Mouse (Mus musculus) heart, postnatal 0 days (tissue): ENCODE measurements around the gene Fam114a1. TPM values are rescaled to one million over a fixed set of nuclear protein-coding genes. Genes with fewer than 3 reads are reported as not detected.

ENCODE experiments used
- ATAC-seq: fragments of 200-750 bp; cut with Nextera tagmentation; 2 replicates; pipeline ENCODE4 v1.8.0; 2017; ENCODE audit warnings: low read depth, moderate number of reproducible peaks, moderate library complexity; ENCODE audit not compliant: insufficient read depth
- DNase-seq: peaks from one replicate; pipeline ENCODE4 v3.0.0-alpha.2; 2016; ENCODE audit warnings: low spot score
- H3K27ac ChIP-seq: fragments of 300-500 bp; sonication (generic); 2 replicates; pipeline ENCODE4 v1.5.1; 2014; ENCODE audit warnings: low read depth, mild to moderate bottlenecking
- H3K27me3 ChIP-seq: fragments of 300-500 bp; sonication (generic); 2 replicates; pipeline ENCODE4 v1.6.1; 2014; ENCODE audit warnings: low read length, mixed read lengths; ENCODE audit not compliant: control insufficient read depth, insufficient read depth
- H3K36me3 ChIP-seq: fragments of 300-500 bp; sonication (generic); replicated peaks from 2 replicates; pipeline ENCODE4 v1.6.1; 2014; ENCODE audit warnings: low read length, mixed read lengths; ENCODE audit not compliant: control insufficient read depth, insufficient read depth
- H3K4me1 ChIP-seq: fragments of 300-500 bp; sonication (generic); 2 replicates; pipeline ENCODE4 v1.6.1; 2014; ENCODE audit warnings: antibody characterized with exemption; ENCODE audit not compliant: control insufficient read depth, insufficient read depth
- H3K4me2 ChIP-seq: fragments of 300-500 bp; sonication (generic); 2 replicates; pipeline ENCODE4 v1.6.1; 2014; ENCODE audit warnings: low read depth, mild to moderate bottlenecking, low read length, moderate library complexity
- H3K4me3 ChIP-seq: fragments of 300-500 bp; sonication (generic); 2 replicates; pipeline ENCODE4 v1.5.1; 2014; ENCODE audit warnings: low read depth, low read length
- H3K9ac ChIP-seq: fragments of 300-500 bp; sonication (generic); replicated peaks from 2 replicates; pipeline ENCODE4 v1.6.1; 2014; ENCODE audit warnings: low read depth, low read length, mixed read lengths
- H3K9me3 ChIP-seq: fragments of 300-500 bp; sonication (generic); replicated peaks from 2 replicates; pipeline ENCODE4 v1.6.1; 2016; ENCODE audit warnings: low read length; ENCODE audit not compliant: control insufficient read depth
- CTCF ChIP-seq: IDR thresholded peaks from 2 replicates; pipeline ENCODE4 v1.5.1; 2016; ENCODE audit warnings: antibody characterized with exemption, control low read depth, low read depth
- EP300 ChIP-seq: IDR thresholded peaks from 2 replicates; pipeline ENCODE4 v1.6.1; 2016; ENCODE audit warnings: antibody characterized with exemption, low read depth
- WGBS: fragments of 180-500 bp; shearing (Covaris S2); extraction: QIAGEN DNeasy Blood & Tissue Kit; methylation state at CpG from one replicate; pipeline ENCODE4 v1.1.7; 2014; 5-methylcytosine and 5-hydroxymethylcytosine counted together
- polyA plus RNA-seq: library from polyadenylated mRNA; unstranded; fragments of >200 nt; fragmentation: Nextera tagmentation; extraction: Ambion mirVana; gene quantifications from 2 replicates; pipeline ENCODE4 v1.2.1, GENCODE M21; 2015
- total RNA-seq: library from RNA; depleted of rRNA; stranded (reverse); fragments of >200 nt; gene quantifications from 2 replicates; pipeline ENCODE4 v1.2.3, GENCODE M21; 2014; ENCODE audit warnings: low replicate concordance

The Fam114a1 gene
- total and polyA plus RNA-seq, 2 experiments from 2014 or later, result 22.7 to 45.2 TPM

DNA sequence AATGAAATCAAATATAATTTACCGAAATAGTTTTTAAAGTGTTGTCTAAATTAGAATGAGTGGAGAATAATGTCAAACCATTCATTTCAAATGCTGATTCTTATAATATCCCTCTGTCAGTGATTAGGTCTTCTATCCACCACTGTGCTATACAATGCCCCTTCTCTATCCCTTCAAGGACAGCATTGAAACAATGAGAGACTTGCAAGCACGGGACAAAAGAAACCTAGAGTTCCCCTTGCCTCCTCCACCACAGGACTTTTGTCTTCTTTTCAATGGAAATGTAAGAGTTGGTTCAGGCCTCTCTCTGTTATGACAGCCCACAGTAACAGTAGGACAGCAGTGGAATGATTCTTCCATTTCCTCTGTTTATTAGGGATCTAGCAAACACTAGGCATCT, 93.4 kb downstream of the Fam114a1 start:
- no peaks in the 10 kb centered on the region for H3K36me3 ChIP-seq
- H3K9ac ChIP-seq, result no peak overlapping the region
- no peak overlapping the region for H3K4me3 ChIP-seq
- no peak overlapping the region for H3K4me2 ChIP-seq
- H3K4me1 ChIP-seq, result no peaks in the 10 kb centered on the region
- no peaks in the 10 kb centered on the region for H3K27me3 ChIP-seq
- H3K27ac ChIP-seq, result no peak overlapping the region
- 75% methylated on average over 2 of the region's 2 CpGs for WGBS
- no peak for ATAC-seq
- TF ChIP-seq CTCF, result no peak
- TF ChIP-seq EP300, result no peak
- H3K9me3 ChIP-seq, result no peaks in the 10 kb centered on the region
- no peak for DNase-seq

DNA sequence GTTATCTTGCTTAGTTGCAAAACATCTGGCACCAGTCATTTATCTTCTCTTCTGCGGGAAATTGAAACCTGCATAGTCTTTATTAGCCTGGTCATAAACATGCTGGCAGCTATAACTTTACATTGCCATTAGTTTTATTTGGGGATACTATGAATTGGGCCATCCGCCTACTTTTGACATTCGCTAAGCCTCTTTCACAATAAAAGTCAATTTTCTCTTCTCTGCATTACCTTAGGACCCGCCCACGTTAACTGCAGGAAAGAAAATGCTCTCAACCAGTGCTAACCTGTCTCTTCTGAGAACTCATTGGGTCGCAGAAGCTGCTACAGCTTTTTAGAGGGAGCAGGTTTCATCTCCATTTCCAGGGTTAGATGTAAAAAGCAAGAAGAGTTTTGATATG, 98.3 kb downstream of the Fam114a1 start:
- Histone ChIP-seq H3K27ac (no peak overlapping the region), H3K27me3 (no peaks in the 10 kb centered on the region), H3K4me1 (no peaks in the 10 kb centered on the region), H3K36me3 (no peaks in the 10 kb centered on the region), H3K4me2 (no peak overlapping the region), H3K9ac (no peak overlapping the region), H3K4me3 (no peak overlapping the region), H3K9me3 (no peaks in the 10 kb centered on the region)
- ATAC-seq, result no peak
- TF ChIP-seq EP300, result no peak
- TF ChIP-seq CTCF, result no peak
- DNase-seq, result no peak
- WGBS, result 86% methylated on average over 6 of the region's 6 CpGs

DNA sequence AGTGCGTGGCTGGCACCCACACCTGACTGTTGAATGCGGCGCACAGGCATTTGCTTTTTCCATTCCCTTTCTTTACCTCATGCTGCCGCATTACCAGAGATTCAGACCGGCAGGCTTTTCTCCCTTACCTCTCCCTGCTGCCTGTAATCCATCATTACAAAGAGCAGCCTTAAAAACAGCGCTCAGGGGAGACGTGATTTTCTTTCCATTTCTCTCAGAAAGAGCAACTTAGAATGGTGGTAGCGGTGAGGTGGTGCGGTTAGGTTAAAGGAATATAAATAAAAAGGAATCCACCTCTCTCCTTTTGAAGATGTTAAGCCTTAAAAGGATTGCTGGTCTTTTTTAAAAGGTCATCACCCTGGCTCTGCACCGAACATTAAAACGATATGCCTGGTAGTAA, 100.0 kb downstream of the Fam114a1 start:
- no peak for DNase-seq
- 79% methylated on average over 11 of the region's 11 CpGs for WGBS

DNA sequence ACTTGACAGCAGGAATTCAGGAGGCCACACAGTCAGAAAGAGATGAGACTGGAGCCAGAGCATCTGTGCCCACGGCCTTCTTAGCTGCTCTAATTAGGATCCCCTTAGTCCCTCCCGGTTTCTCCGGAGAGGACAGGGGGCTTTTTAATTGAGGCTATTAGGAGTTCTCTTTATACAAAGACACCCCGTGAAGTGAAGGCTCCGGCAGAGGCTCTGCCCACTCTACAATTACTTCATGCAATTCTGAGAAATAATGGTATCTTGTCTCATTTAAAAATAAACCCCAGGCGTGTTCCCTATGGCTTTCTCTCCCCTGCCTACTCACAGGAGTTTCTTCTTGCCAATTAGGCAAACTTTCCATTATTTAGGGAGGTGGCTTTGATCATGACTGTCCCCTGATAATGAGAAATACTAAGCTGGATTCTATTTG, 101.8 kb downstream of the Fam114a1 start:
- Histone ChIP-seq H3K4me1 (no peaks in the 10 kb centered on the region), H3K36me3 (no peaks in the 10 kb centered on the region), H3K4me2 (no peak overlapping the region), H3K27ac (no peak overlapping the region), H3K27me3 (no peaks in the 10 kb centered on the region), H3K9me3 (no peaks in the 10 kb centered on the region), H3K9ac (no peak overlapping the region), H3K4me3 (no peak overlapping the region)
- WGBS, result 70% methylated on average over 6 of the region's 6 CpGs
- no peak for TF ChIP-seq CTCF
- no peak for TF ChIP-seq EP300
- DNase-seq (no peak), ATAC-seq (no peak)

More for the DNA sequence above, 100.0 kb downstream of the Fam114a1 start:
- H3K4me1 ChIP-seq, result no peaks in the 10 kb centered on the region
- no peaks in the 10 kb centered on the region for H3K27me3 ChIP-seq
- no peak overlapping the region for H3K9ac ChIP-seq
- no peaks in the 10 kb centered on the region for H3K36me3 ChIP-seq
- no peak overlapping the region for H3K4me2 ChIP-seq
- no peak for ATAC-seq
- H3K9me3 ChIP-seq, result no peaks in the 10 kb centered on the region
- no peak overlapping the region for H3K4me3 ChIP-seq
- H3K27ac ChIP-seq, result no peak overlapping the region
- no peak for TF ChIP-seq EP300
- TF ChIP-seq CTCF, result no peak

DNA sequence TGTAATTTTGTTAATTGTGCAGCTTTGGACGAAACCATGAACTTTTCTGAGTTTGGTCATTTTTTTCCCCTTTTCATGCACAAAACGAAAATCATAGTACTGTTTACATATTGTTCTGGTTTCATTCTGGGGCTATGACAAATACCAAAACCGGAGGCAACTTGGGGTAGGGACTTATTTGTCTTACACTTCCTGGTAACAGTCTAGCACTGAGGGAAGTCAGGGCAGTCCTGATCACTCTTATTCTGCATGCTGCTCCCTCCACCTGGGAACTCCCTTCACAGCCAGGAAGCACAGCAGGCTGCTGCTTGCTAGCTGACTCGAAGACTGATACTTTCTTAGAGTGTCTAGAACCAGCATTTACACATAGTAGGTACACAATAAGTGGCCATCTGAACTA, 103.4 kb downstream of the Fam114a1 start:
- no peaks in the 10 kb centered on the region for H3K9me3 ChIP-seq
- no peaks in the 10 kb centered on the region for H3K4me1 ChIP-seq
- no peak overlapping the region for H3K4me2 ChIP-seq
- ATAC-seq, result no peak
- H3K36me3 ChIP-seq, result no peaks in the 10 kb centered on the region
- WGBS, result 67% methylated on average over 4 of the region's 4 CpGs
- H3K27me3 ChIP-seq, result no peaks in the 10 kb centered on the region
- H3K4me3 ChIP-seq, result no peak overlapping the region
- TF ChIP-seq EP300 (no peak), CTCF (no peak)
- no peak for DNase-seq
- H3K9ac ChIP-seq, result no peak overlapping the region
- no peak overlapping the region for H3K27ac ChIP-seq

DNA sequence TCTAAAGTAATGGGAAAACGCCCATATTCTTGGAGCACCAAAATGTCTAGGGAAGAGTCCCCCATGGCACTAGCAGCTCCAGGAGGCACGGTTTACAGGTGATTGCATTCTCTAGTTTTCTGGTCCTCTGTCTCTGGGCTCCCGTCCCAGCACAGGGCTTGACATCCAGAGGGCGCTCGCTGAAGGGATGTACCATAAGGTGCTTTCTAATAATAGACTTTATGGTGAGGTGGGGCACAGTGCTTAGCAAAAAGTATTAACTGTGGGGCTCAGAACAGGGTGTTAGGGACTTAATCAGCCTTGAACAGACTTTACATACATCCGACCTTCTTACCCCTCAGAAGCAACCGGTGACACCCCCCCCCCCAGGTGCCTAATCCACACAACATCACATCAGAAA, 104.8 kb downstream of the Fam114a1 start:
- 42% methylated on average over 7 of the region's 7 CpGs for WGBS
- H3K4me2 ChIP-seq, result no peak overlapping the region
- H3K4me1 ChIP-seq, result no peaks in the 10 kb centered on the region
- ATAC-seq (0 out of 2 replicates have a peak, but pooled peaks have one; percentile 33), DNase-seq (no peak)
- no peak overlapping the region for H3K9ac ChIP-seq
- TF ChIP-seq CTCF (peak; percentile 59), EP300 (no peak)
- H3K27ac ChIP-seq, result no peak overlapping the region
- no peaks in the 10 kb centered on the region for H3K36me3 ChIP-seq
- no peaks in the 10 kb centered on the region for H3K9me3 ChIP-seq
- H3K4me3 ChIP-seq, result no peak overlapping the region
- no peaks in the 10 kb centered on the region for H3K27me3 ChIP-seq
